Mouse (Mus musculus) midbrain, postnatal 0 days (tissue): ENCODE measurements around the gene Exoc3l. TPM values are rescaled to one million over a fixed set of nuclear protein-coding genes. Genes with fewer than 3 reads are reported as not detected.

ENCODE experiments used
- ATAC-seq: fragments of 200-750 bp; cut with Nextera tagmentation; 2 replicates; pipeline ENCODE4 v1.8.0; 2017; ENCODE audit warnings: moderate number of reproducible peaks, mild to moderate bottlenecking, moderate TSS enrichment, moderate library complexity; ENCODE audit not compliant: low FRiP score
- DNase-seq: peaks from one replicate; pipeline ENCODE4 v3.0.0-alpha.2; 2015; ENCODE audit warnings: low spot score
- H3K27ac ChIP-seq: fragments of 300-500 bp; sonication (generic); 2 replicates; pipeline ENCODE4 v1.5.1; 2014; ENCODE audit warnings: low read depth, mild to moderate bottlenecking, low read length, mixed read lengths
- H3K27me3 ChIP-seq: fragments of 300-500 bp; sonication (generic); 2 replicates; pipeline ENCODE4 v1.6.1; 2014; ENCODE audit warnings: low read length, control low read depth, mixed read lengths; ENCODE audit not compliant: insufficient read depth
- H3K36me3 ChIP-seq: fragments of 300-500 bp; sonication (generic); 2 replicates; pipeline ENCODE4 v1.6.1; 2014; ENCODE audit warnings: low read length, control low read depth, mixed read lengths; ENCODE audit not compliant: insufficient read depth
- H3K4me1 ChIP-seq: fragments of 300-500 bp; sonication (generic); 2 replicates; pipeline ENCODE4 v1.6.1; 2014; ENCODE audit warnings: mild to moderate bottlenecking, control low read depth, antibody characterized with exemption, low read length, mixed read lengths; ENCODE audit not compliant: insufficient read depth
- H3K4me2 ChIP-seq: fragments of 300-500 bp; sonication (generic); 2 replicates; pipeline ENCODE4 v1.6.1; 2014; ENCODE audit warnings: low read depth, mild to moderate bottlenecking, low read length, mixed read lengths; ENCODE audit not compliant: poor library complexity, severe bottlenecking
- H3K4me3 ChIP-seq: fragments of 300-500 bp; sonication (generic); 2 replicates; pipeline ENCODE4 v1.5.1; 2014; ENCODE audit warnings: low read depth, mild to moderate bottlenecking, low read length, moderate library complexity
- H3K9ac ChIP-seq: fragments of 300-500 bp; sonication (generic); replicated peaks from 2 replicates; pipeline ENCODE4 v1.6.1; 2014; ENCODE audit warnings: mild to moderate bottlenecking, low read length, moderate library complexity, mixed read lengths; ENCODE audit not compliant: poor library complexity, severe bottlenecking
- H3K9me3 ChIP-seq: fragments of 300-500 bp; sonication (generic); 2 replicates; pipeline ENCODE4 v1.6.1; 2016; ENCODE audit warnings: low read length, control low read depth
- CTCF ChIP-seq: IDR thresholded peaks from 2 replicates; pipeline ENCODE4 v1.5.1; 2016; ENCODE audit warnings: antibody characterized with exemption, mild to moderate bottlenecking
- WGBS: fragments of 180-500 bp; shearing (Covaris S2); extraction: QIAGEN DNeasy Blood & Tissue Kit; methylation state at CpG from one replicate; pipeline ENCODE4 v1.1.7; 2014; 5-methylcytosine and 5-hydroxymethylcytosine counted together
- polyA plus RNA-seq: library from polyadenylated mRNA; unstranded; fragments of >200 nt; fragmentation: Nextera tagmentation; extraction: Ambion mirVana; gene quantifications from 2 replicates; pipeline ENCODE4 v1.2.1, GENCODE M21; 2015
- total RNA-seq: library from RNA; depleted of rRNA; stranded (reverse); fragments of >200 nt; gene quantifications from 2 replicates; pipeline ENCODE4 v1.2.3, GENCODE M21; 2014

Exoc3l gene
- total and polyA plus RNA-seq, 2 experiments from 2014 or later, result 2.0 to 6.8 TPM

DNA sequence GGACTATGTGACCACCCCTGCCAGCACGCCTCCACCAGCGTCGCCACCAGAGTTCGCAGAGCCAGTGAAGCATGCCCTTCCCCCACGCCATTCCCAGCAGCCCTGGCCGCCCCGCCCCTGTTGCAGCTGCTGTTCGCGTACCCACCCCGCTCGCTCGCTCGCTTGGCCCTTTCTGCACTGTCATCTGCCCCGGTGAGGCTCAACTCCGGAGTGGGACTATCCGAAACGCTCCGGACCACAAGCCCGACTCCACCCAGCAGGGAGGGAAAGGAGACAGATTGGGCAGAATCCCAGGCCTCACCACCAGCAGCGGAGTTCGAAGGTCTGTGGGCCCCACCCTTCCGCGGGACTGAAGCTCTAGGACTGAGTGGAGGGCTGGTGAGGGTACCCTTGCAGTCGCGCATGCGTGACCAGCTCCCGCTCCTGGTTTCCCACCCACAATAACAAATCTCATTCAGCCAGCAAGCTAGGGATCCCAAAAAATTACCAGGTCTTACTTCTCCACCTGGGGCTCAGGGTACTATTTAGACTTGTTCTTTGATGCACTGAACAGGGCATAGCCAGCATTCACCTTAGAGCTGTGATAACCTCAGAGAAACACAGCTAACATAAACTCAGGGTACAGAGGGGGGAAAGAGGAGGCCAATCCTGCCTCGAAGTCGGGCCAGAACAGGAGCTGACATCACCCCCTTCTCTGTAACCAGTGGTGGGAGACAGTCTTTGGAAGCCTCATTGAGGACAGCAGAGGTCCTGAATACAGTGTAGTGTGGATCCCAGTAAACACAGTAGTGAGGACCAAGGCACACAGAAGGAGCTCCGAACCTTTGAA, 19.4 kb downstream of the Exoc3l start:
- Histone ChIP-seq H3K4me1 (peaks cover 14% of the 10 kb centered on the region), H3K4me2 (peak overlapping the region; percentile 89), H3K36me3 (peaks cover 13% of the 10 kb centered on the region), H3K4me3 (peak overlapping the region; percentile 47), H3K27ac (0 out of 2 replicates have a peak overlapping the region, but pooled peaks have one; percentile 38), H3K9me3 (no peaks in the 10 kb centered on the region), H3K27me3 (peaks cover 31% of the 10 kb centered on the region), H3K9ac (peak overlapping the region; percentile 60)
- ATAC-seq, result peak; percentile 65
- WGBS, result 4% methylated on average over 30 of the region's 30 CpGs
- DNase-seq, result no peak
- no peak for TF ChIP-seq CTCF

DNA sequence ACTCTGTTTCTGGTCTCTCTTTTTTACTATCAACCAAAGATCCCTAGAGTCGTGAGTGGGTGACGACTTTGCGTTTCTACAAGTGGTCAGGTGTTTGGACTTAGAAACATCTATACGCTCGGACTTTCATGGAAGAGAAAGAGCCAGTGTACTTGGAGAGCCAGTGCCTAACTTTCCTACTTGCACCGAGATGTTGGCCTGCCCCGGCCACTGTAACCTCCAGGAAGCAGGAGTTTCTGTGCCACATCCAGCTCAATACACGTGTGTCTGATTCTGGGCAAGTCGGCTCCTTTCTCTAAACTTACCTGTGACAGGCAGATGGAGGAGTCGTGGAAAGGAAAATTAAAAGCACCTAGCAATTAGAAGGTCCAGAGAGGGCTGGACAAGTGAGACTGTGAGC, 20.1 kb downstream of the Exoc3l start, which contains the start of gene Nol3:
Gene Nol3, plus strand, starts transcription at position 301 of the 400 bp plus-strand sequence.
- Histone ChIP-seq H3K4me3 (peak within 1 kb of the TSS; percentile 47), H3K27me3 (peaks cover 37% of the 10 kb centered on the region), H3K36me3 (peaks cover 10% of the 10 kb centered on the region), H3K4me1 (peaks cover 14% of the 10 kb centered on the region), H3K27ac (0 out of 2 replicates have a peak within 1 kb of the TSS, but pooled peaks have one; percentile 38), H3K9ac (peak within 1 kb of the TSS; percentile 60), H3K4me2 (peak within 1 kb of the TSS; percentile 89), H3K9me3 (no peaks in the 10 kb centered on the region)
- no peak for TF ChIP-seq CTCF
- 3% methylated on average over 10 of the region's 10 CpGs for WGBS
- ATAC-seq, result no peak
- no peak for DNase-seq

DNA sequence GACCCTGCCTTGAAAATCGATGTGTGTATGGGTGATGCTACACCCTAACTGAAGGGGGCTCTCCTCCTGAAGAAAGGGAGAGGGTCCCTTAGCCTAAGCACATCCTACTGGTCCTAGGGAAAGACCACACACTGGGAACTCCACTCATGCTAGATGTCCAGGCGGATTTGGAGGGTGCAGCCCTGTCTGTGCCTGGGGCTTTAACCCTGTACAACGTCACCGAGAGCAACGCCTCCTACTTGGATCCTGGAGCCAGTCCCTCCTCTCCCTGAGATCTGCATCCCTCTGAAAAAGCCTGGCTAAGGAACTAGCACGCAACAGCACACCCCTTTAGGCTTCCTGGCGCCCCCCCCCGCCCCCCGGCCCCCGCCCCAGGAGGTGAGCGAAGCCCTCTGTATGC, 20.5 kb downstream of the Exoc3l start:
- Histone ChIP-seq H3K27ac (no peak overlapping the region), H3K9ac (0 out of 2 replicates have a peak overlapping the region, but pooled peaks have one; percentile 24), H3K9me3 (no peaks in the 10 kb centered on the region), H3K4me1 (peaks cover 19% of the 10 kb centered on the region), H3K36me3 (peaks cover 7% of the 10 kb centered on the region), H3K27me3 (peaks cover 41% of the 10 kb centered on the region), H3K4me3 (peak overlapping the region; percentile 47), H3K4me2 (peak overlapping the region; percentile 89)
- WGBS, result 5% methylated on average over 11 of the region's 11 CpGs
- DNase-seq, result no peak
- 0 out of 2 replicates have a peak, but pooled peaks have one; percentile 12 for TF ChIP-seq CTCF
- ATAC-seq, result no peak

DNA sequence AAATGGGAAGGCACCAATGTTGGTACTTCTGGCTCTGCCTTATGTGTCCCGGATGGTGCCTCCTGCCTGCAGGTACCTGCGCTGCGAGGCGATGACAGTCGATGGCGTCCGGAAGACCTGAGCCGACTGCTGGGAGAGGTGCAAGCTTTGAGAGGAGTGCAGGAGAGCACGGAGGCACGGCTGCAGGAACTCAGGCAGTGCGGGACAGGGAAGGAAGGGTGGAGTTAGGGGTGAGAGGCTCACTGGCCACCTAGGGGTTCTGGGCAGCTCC, 25.1 kb downstream of the Exoc3l start:
- H3K27ac ChIP-seq, result no peak overlapping the region
- DNase-seq, result no peak
- peak overlapping the region; percentile 35; the same call in 1 of the 2 replicates for H3K4me2 ChIP-seq
- ATAC-seq, result no peak
- H3K27me3 ChIP-seq, result peaks cover 66% of the 10 kb centered on the region
- H3K36me3 ChIP-seq, result no peaks in the 10 kb centered on the region
- H3K9me3 ChIP-seq, result no peaks in the 10 kb centered on the region
- WGBS, result 3% methylated on average over 11 of the region's 11 CpGs
- H3K9ac ChIP-seq, result no peak overlapping the region
- peak; percentile 17; the same call in 1 of the 2 replicates for TF ChIP-seq CTCF
- peaks cover 9% of the 10 kb centered on the region for H3K4me1 ChIP-seq
- H3K4me3 ChIP-seq, result 0 out of 2 replicates have a peak overlapping the region, but pooled peaks have one; percentile 5

DNA sequence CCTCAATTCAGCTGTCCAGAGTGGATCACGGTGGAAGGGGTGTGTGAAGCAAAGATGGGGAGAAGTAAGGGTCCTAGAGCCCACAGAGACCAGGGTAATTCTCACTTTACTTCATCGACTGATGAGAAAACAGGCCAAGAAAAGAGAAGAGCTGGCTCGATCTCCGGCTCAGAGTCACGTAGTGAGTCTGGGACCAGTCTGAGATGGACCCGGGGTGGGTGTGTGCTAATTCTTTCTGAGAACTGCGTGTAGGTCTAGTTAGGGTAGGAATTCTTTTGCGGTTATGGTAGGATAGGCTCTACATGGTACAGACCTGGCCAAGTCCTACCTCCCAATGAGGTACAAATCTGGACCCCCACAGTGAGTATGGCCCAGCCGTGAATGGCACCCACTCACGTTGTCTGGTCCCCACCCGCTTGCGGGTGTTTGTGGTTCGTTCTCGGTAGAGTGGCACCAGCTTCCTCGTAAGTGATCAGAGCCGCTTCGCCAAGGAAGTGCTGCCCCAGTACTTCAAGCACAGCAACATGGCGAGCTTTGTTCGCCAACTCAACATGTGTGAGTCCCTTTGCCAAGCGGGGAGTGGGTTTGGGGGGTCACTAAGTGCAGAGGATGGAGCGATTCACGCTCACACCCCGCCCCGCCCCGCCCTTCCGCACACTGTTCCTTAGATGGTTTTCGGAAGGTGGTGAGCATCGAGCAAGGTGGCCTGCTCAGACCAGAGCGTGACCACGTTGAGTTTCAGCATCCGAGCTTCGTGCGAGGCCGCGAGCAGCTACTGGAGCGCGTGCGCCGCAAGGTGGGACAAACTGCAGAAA, 25.6 kb downstream of the Exoc3l start:
- WGBS, result 3% methylated on average over 39 of the region's 39 CpGs

More for the DNA sequence above, 25.6 kb downstream of the Exoc3l start:
- H3K36me3 ChIP-seq, result no peaks in the 10 kb centered on the region
- ATAC-seq (no peak), DNase-seq (no peak)
- peak overlapping the region; percentile 65 for H3K4me2 ChIP-seq
- no peak overlapping the region for H3K9ac ChIP-seq
- H3K9me3 ChIP-seq, result no peaks in the 10 kb centered on the region
- 0 out of 2 replicates have a peak, but pooled peaks cover 6% of the 10 kb centered on the region for H3K4me1 ChIP-seq
- peak overlapping the region; percentile 50; the same call in 1 of the 2 replicates for H3K4me3 ChIP-seq
- no peak for TF ChIP-seq CTCF
- peaks cover 69% of the 10 kb centered on the region for H3K27me3 ChIP-seq
- no peak overlapping the region for H3K27ac ChIP-seq
